Mouse (Mus musculus): ENCODE results near the gene Gm17545.

The Gm17545 gene

DNA sequence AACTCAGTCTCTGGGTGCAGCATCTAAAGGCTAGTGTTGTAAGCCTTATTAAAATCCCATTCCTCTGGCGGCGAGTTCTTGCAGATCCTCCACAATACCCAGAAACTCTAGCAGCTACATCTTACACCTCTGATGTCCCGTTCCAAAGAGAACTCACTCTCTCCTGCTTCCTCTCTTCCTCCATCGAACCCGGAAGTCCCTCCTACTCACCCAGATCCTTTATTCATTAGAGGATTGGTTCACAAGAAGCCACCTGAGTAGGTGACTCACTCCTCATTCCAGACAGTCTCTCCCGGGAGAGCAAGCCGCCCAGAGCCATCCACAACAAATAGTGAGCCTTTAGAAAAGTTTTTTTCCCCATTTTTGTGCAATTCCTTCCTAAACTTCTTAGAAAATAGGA is 32.1 kb downstream of the Gm17545 start:
- DNase-seq (ENCODE audit: extremely low spot score, low spot score): no peak

DNA sequence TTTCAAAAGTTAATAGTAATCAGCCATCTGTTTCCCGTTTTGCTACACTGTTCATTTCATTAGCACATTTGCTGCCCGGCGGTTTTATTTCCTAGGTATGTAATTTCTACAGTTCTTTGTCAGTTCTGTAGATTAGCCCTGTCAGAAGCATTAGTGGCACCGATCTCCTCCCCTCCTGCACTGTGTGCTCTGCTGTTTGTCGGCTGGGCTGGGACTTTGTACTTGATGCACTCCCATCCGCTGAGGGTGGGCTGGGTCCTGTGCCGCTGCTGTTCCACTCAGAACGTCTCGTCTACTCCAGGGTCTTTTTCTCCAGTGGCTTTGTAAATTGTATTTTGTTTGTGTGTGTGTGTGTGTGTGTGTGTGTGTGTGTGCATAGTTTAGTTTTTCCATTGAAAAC is 34.9 kb downstream of the Gm17545 start:
- no peak for DNase-seq (ENCODE audit: extremely low spot score, low spot score)

DNA sequence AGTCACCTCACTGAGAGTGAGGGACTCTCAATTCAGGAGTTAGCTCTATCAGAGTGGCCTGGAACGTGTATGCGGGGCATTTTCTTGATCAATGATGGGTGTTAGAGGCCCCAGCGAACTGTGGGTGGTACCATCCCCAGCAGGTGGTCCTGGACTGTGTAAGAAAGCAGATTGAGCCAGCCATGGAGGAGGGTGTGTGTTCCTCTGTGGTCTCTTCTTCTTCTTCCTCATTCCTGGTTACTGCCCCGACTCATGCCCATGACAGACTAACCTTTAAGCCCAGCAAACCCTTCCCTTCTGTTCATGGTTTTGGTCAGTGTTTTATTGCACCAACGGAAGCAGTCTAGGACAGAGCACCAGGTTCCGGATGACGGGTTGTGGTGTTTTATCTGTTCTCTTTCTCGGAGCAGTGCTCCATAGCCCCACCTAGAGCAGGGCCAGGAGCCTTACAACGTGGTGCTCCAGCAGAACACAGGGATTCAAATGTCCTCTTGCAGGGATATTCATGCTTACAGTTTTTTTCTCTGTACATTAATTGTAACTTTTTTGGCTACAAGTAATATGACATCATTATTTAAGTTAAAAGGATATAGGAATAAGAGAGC is 40.2 kb downstream of the Gm17545 start:
- no peak for DNase-seq (ENCODE audit: extremely low spot score, low spot score)

DNA sequence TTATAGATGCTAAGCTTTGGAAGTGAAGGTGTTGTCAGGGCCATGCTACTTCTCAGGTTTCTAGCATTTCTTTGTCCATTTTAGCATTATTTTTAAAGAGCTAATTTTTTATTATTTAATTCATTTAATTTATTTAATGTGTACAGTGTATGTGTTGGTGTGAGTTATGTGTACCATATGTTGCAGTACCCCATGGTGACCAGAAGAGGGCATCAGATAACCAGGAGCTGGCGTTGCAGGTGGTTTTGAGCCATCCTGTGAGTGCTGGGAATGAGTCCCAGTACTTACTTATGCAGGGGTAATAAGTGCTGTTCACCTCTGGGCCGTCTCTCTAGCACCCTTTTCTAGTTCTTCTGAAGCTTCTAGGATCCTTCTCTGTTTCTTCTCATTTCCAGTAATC is 41.0 kb downstream of the Gm17545 start:
- DNase-seq (ENCODE audit: extremely low spot score, low spot score): no peak

DNA sequence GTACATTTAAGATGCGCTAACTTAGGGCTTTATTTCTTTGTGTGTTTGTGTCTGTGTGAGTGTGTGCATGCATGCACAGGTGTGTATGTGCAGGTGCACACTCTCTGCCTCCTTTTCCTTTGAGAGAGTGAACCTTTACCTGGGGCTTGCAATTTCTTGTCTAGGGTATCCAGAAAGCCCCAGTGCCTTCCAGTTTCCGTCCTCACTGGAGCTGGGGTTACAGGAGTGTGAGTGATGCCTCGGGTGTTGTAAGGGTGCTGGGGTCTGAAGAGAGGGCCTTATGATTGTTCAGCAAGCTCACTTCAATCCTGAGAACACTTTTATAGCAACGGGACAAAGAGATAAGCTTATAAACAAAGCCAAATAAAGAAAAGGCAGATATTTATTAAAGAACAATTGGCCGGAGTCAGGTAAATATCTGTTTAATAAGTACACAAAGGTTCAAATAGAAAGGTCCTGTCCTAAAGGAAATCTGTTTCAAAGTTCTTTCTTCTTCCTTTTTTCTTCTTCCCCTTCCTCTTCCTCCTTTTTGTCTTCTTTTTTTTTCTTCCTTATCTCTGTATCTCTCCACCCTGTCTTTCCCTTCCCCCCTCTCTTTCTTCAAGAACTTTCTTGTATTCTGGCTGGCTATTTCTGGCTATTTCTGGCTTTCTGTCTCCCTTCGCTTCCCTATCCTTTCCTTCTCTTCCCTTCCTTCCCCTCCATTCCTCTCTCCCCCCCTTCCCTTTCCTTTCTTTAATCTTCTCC is 43.1 kb downstream of the Gm17545 start:
- no peak for DNase-seq (ENCODE audit: extremely low spot score, low spot score)

DNA sequence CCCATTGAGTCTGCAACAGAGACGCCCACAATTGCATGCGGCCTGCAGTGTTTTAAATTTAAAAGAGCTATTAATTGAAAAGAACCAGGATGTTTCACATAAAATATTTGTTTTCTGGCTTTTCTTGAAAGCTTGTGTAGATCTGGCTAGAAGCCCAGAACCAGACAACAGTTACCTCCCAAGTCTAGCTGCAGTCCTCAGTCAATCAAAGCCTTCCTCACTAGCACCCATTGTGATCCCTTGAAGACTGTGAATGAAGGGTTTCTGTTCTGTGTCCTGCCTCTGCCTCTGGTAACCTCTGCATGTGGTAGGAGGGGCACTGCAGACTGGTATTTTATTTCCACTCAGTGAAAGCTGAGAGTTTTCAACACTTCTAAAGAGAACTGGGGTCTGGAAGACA is 48.9 kb downstream of the Gm17545 start:
- no peak for DNase-seq (ENCODE audit: extremely low spot score, low spot score)

DNA sequence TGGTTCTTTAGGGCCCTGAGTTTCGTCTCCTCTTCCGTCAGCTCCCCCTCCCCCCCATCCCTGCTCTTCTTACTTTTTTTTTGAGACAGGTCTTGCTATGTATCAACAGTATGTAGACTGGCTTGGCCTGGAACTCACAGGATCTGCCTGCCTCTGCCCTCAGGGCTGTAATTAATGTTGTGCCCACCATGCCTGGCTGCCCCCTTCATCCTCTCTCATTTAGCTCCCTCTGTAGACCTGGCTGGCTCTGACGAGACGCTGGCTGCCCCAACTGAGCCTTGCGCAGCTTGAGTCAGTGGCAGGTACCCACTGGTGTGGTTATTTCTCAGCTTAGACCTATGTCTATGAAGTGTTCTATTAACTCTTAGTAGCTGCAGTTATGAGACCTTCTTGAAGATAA is 49.5 kb downstream of the Gm17545 start:
- DNase-seq (ENCODE audit: extremely low spot score, low spot score): no peak

DNA sequence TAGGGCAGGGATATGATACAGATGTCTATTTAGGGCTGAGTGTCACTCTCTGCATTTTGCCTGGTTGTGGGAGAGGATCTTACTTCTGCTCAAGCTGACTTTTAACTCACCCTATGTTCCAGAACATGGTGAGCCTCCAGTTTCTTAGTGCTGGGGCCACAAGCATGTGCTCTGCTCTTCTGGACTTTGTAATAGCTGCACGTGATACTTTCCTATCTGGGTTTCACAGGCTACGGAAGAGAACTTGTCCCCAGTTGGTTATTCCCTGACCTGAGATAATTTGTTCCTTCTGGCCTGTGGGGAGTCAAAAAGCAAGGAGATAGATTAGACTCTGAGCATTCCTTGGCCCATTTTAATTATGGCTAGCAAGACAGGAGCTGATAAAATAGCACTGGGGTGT is 51.5 kb downstream of the Gm17545 start:
- no peak for DNase-seq (ENCODE audit: extremely low spot score, low spot score)
